Mouse (Mus musculus) T-cell, adult 2 months (primary cell): ENCODE data around the gene Ubxn6.

Experiments used
- DNase-seq: peaks from one replicate; pipeline ENCODE4 v3.0.0; 2022; ENCODE audit warnings: low spot score

Ubxn6 gene

GRCm38 (mm10) chr17:56055945-56056678, 18.7 kb downstream of the Ubxn6 start:
- DNase-seq, result no peak

GRCm38 (mm10) chr17:56054938-56055337, 19.9 kb downstream of the Ubxn6 start:
- DNase-seq, result no peak

- DNase-seq, result no peak
These were observed 23.5 kb downstream of the Ubxn6 start for GRCm38 (mm10) chr17:56051369-56051768.

GRCm38 (mm10) chr17:56040857-56041163, 34.0 kb downstream of the Ubxn6 start:
- DNase-seq, result no peak

GRCm38 (mm10) chr17:56040030-56040856, 34.6 kb downstream of the Ubxn6 start, which contains the start of gene Chaf1a:
Gene Chaf1a, plus strand, starts transcription at chr17:56040439.
- peak; percentile 94 for DNase-seq

- no peak for DNase-seq
These were observed 35.5 kb downstream of the Ubxn6 start for GRCm38 (mm10) chr17:56039345-56039744.

GRCm38 (mm10) chr17:56038583-56039261, 36.1 kb downstream of the Ubxn6 start:
- no peak for DNase-seq

GRCm38 (mm10) chr17:56036901-56037287, 37.9 kb downstream of the Ubxn6 start:
- no peak for DNase-seq

- DNase-seq, result peak; percentile 99
These were observed 38.5 kb downstream of the Ubxn6 start, which contains the start of gene Sh3gl1 for GRCm38 (mm10) chr17:56036176-56036900. Gene Sh3gl1, minus strand, starts transcription at chr17:56036635.

- DNase-seq, result no peak
These were observed 39.6 kb downstream of the Ubxn6 start for GRCm38 (mm10) chr17:56035216-56035615.

GRCm38 (mm10) chr17:56034726-56035100, 40.1 kb downstream of the Ubxn6 start:
- DNase-seq, result no peak

- peak; percentile 51 for DNase-seq
These were observed 40.6 kb downstream of the Ubxn6 start for GRCm38 (mm10) chr17:56034040-56034725.

GRCm38 (mm10) chr17:56032831-56033230, 42.0 kb downstream of the Ubxn6 start:
- DNase-seq, result peak; percentile 59

GRCm38 (mm10) chr17:56032127-56032733, 42.6 kb downstream of the Ubxn6 start:
- no peak for DNase-seq

GRCm38 (mm10) chr17:56031431-56031830, 43.4 kb downstream of the Ubxn6 start:
- no peak for DNase-seq

- DNase-seq, result no peak
These were observed 43.9 kb downstream of the Ubxn6 start for GRCm38 (mm10) chr17:56030919-56031318.

GRCm38 (mm10) chr17:56030238-56030870, 44.5 kb downstream of the Ubxn6 start:
- DNase-seq, result no peak

- no peak for DNase-seq
These were observed 46.9 kb downstream of the Ubxn6 start for GRCm38 (mm10) chr17:56027801-56028441.

- DNase-seq, result no peak
These were observed 47.9 kb downstream of the Ubxn6 start for GRCm38 (mm10) chr17:56026881-56027280.

- DNase-seq, result no peak
These were observed 48.5 kb downstream of the Ubxn6 start for GRCm38 (mm10) chr17:56026303-56026702.
